Mouse (Mus musculus) adrenal gland, postnatal 10 days (tissue): ENCODE data around the gene Trabd2b. TPM values are rescaled to one million over a fixed set of nuclear protein-coding genes. Genes with fewer than 3 reads are reported as not detected.

Experiments
- DNase-seq: peaks from one replicate; pipeline ENCODE4 v3.0.0; 2021; ENCODE audit warnings: mixed read lengths
- long read RNA-seq, 2 experiments: library from polyadenylated mRNA; stranded (forward); transcript quantifications; one replicate each; pipeline ENCODE4 v2.0.0; 2021
- total RNA-seq, 2 experiments: library from RNA; stranded (reverse); gene quantifications; 2 replicates each; pipeline ENCODE4 v1.2.3; 2021

The Trabd2b gene
- 1 to 10 TPM; 1.7 to 1.8 TPM for total RNA-seq
- long read RNA-seq, experiment 1, full-length matches to known transcripts, result 2 of 2 reads
- long read RNA-seq, experiment 1, partial matches to known transcripts, result 0 of 2 reads
- long read RNA-seq, experiment 1, other reads (novel, unspliced or antisense), result 0 of 2 reads
- long read RNA-seq, experiment 2, full-length matches to known transcripts, result 1 of 3 reads
- long read RNA-seq, experiment 2, partial matches to known transcripts, result 1 of 3 reads
- long read RNA-seq, experiment 2, other reads (novel, unspliced or antisense), result 1 of 3 reads

- peak; percentile 15 for DNase-seq
These were observed at the start of gene Trabd2b for GRCm38 (mm10) chr4:114406355-114407101. Trabd2b (plus strand) TSS chr4:114406724.

- DNase-seq, result peak; percentile 25
These were observed 49.1 kb upstream of the Trabd2b start for GRCm38 (mm10) chr4:114357420-114357819.

- no peak for DNase-seq
These were observed 47.6 kb upstream of the Trabd2b start for GRCm38 (mm10) chr4:114358874-114359273.

GRCm38 (mm10) chr4:114359818-114360217 is 46.7 kb upstream of the Trabd2b start:
- no peak for DNase-seq

GRCm38 (mm10) chr4:114361336-114361735 is 45.2 kb upstream of the Trabd2b start:
- DNase-seq, result peak; percentile 22

GRCm38 (mm10) chr4:114365000-114365399 is 41.5 kb upstream of the Trabd2b start:
- no peak for DNase-seq

- DNase-seq, result no peak
These were observed 40.9 kb upstream of the Trabd2b start for GRCm38 (mm10) chr4:114365595-114365994.

- DNase-seq, result no peak
These were observed 39.5 kb upstream of the Trabd2b start for GRCm38 (mm10) chr4:114367005-114367404.

- DNase-seq, result no peak
These were observed 38.7 kb upstream of the Trabd2b start for GRCm38 (mm10) chr4:114367840-114368239.

GRCm38 (mm10) chr4:114369591-114369990 is 36.9 kb upstream of the Trabd2b start:
- DNase-seq, result no peak

- no peak for DNase-seq
These were observed 35.4 kb upstream of the Trabd2b start for GRCm38 (mm10) chr4:114370935-114371715.

GRCm38 (mm10) chr4:114372699-114373098 is 33.8 kb upstream of the Trabd2b start:
- DNase-seq, result no peak

- no peak for DNase-seq
These were observed 32.2 kb upstream of the Trabd2b start for GRCm38 (mm10) chr4:114374330-114374729.

- DNase-seq, result no peak
These were observed 29.0 kb upstream of the Trabd2b start for GRCm38 (mm10) chr4:114377531-114377930.

GRCm38 (mm10) chr4:114378512-114378911 is 28.0 kb upstream of the Trabd2b start:
- DNase-seq, result no peak

- no peak for DNase-seq
These were observed 27.0 kb upstream of the Trabd2b start for GRCm38 (mm10) chr4:114379416-114379956.

- no peak for DNase-seq
These were observed 23.9 kb upstream of the Trabd2b start for GRCm38 (mm10) chr4:114382627-114383026.

GRCm38 (mm10) chr4:114385236-114385635 is 21.3 kb upstream of the Trabd2b start:
- no peak for DNase-seq

GRCm38 (mm10) chr4:114386395-114386811 is 20.1 kb upstream of the Trabd2b start:
- peak; percentile 75 for DNase-seq

GRCm38 (mm10) chr4:114387527-114388135 is 18.9 kb upstream of the Trabd2b start:
- DNase-seq, result no peak

GRCm38 (mm10) chr4:114388306-114388705 is 18.2 kb upstream of the Trabd2b start:
- no peak for DNase-seq

- DNase-seq, result no peak
These were observed 16.9 kb upstream of the Trabd2b start for GRCm38 (mm10) chr4:114389653-114390052.
